Mouse (Mus musculus) ES-Bruce4 (cell line): Measurements from ENCODE around the gene Cwc15.

Experiments used
- CTCF ChIP-seq: IDR thresholded peaks from one replicate; pipeline ENCODE4 v1.8.1; 2011; ENCODE audit warnings: low read depth, low read length
- POLR2A ChIP-seq: IDR thresholded peaks from one replicate; pipeline ENCODE4 v1.8.1; 2011; ENCODE audit warnings: low read length; ENCODE audit not compliant: insufficient read depth

- no peak for TF ChIP-seq POLR2A
- no peak for TF ChIP-seq CTCF
Observed at GRCm38 (mm10) chr9:14456320-14456719, 44.1 kb upstream of the Cwc15 start.
